Mouse (Mus musculus): ENCODE data around the gene Npdc1. TPM values are rescaled to one million over a fixed set of nuclear protein-coding genes. Genes with fewer than 3 reads are reported as not detected.

The Npdc1 gene
- polyA plus RNA-seq, 1 experiment = 79.9 TPM

DNA sequence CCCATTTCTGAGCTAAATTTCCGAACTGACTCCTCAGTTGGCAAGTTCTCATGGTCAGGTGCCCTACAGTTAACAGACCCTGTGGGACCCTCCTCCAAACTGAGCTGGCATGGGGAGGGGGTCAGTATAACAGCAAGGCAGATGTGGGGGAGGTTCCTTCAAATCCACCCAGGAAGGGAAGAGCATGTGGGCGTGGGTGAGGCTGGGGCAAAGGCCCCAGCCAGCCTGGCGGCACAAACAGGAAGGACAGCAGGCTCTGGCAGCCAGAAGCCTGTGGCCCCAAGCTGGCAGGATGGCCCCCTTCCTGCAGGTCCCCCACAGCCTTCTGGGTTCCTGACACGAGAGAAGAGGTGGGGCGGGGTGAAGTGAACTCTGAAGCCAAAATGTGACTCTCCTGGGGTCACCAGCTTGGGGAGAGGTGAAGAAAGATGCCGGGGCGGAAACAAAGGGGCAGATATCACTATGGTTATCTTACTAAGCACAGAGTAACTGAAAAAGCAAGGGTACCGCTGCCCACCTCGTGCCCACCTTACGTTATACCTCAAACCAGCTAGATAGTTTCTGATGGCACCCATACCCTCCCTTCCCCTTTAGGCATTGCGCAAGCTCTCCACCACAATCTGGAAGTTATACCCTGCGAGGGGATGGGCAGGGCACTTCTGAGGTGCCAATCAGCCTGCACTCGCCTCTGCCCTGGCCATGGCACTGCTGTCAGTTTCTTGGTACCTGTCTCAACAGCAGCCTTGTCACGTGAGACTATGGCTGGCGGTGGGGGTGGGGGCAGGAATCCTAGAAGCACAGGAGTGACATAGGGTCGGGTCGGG, 23.6 kb downstream of the Npdc1 start, which contains the start of gene Fut7:
TSS of gene Fut7 (plus strand) at position 681 of the 824 bp plus-strand sequence.
- H3K36me3 ChIP-seq (ENCODE audit: control insufficient read depth, insufficient read depth) = no peaks in the 10 kb centered on the region
- no peak within 1 kb of the TSS for H3ac ChIP-seq (ENCODE audit: control insufficient read depth, insufficient read length, low read depth)
- H3K79me2 ChIP-seq (ENCODE audit: control insufficient read depth, insufficient read depth) = no peaks in the 10 kb centered on the region
- no peaks in the 10 kb centered on the region for H3K79me3 ChIP-seq (ENCODE audit: low read depth)
- H3K4me3 ChIP-seq (ENCODE audit: insufficient read depth, poor library complexity, severe bottlenecking) = no peak within 1 kb of the TSS
- peaks cover 4% of the 10 kb centered on the region for H3K27me3 ChIP-seq (ENCODE audit: control insufficient read depth, insufficient read depth, insufficient read length)
- TF ChIP-seq USF1 (IDR thresholded peaks at IDR 0.05; ENCODE audit: low read depth) (no peak), CEBPB (IDR thresholded peaks at IDR 0.05; ENCODE audit: low read depth) (peak; percentile 85)

DNA sequence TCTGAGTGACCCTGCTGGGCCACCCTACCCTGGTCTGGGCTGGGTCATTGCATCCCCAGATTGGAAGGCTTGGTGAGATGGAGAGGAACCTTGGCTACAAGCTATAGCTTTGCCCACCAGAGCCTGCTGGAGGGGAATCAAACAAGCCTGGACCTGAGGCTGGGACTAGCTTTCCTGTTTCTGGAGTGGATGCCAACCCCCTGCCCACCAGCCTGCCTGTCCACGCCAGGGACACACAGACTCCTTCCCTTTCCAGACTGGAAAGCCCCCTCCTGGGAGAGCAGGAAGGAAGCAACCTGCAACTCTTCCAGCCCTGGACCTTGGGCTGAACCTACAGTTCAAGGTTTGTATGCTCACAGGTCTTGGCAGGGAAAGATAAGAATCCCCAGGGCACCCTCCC, 24.5 kb downstream of the Npdc1 start:
- no peak overlapping the region for H3ac ChIP-seq (ENCODE audit: control insufficient read depth, insufficient read length, low read depth)
- no peak overlapping the region for H3K4me3 ChIP-seq (ENCODE audit: insufficient read depth, poor library complexity, severe bottlenecking)
- peaks cover 4% of the 10 kb centered on the region for H3K27me3 ChIP-seq (ENCODE audit: control insufficient read depth, insufficient read depth, insufficient read length)
- TF ChIP-seq FOSL1 (IDR thresholded peaks at IDR 0.05; ENCODE audit: insufficient read depth, low read length, poor library complexity, severe bottlenecking) (no peak), CTCF (IDR thresholded peaks at IDR 0.05; ENCODE audit: control insufficient read depth, insufficient read depth, insufficient read length) (no peak), CEBPB (IDR thresholded peaks at IDR 0.05; ENCODE audit: low read depth) (no peak), MYOD1 (IDR thresholded peaks at IDR 0.05; ENCODE audit: control insufficient read depth, insufficient read length, low read depth) (no peak), MYOG (IDR thresholded peaks at IDR 0.05; ENCODE audit: control insufficient read depth, extremely low read depth, insufficient read length) (no peak), USF1 (IDR thresholded peaks at IDR 0.05; ENCODE audit: low read depth) (no peak), MAX (IDR thresholded peaks at IDR 0.05) (no peak)
- no peaks in the 10 kb centered on the region for H3K79me2 ChIP-seq (ENCODE audit: control insufficient read depth, insufficient read depth)
- no peaks in the 10 kb centered on the region for H3K79me3 ChIP-seq (ENCODE audit: low read depth)
- H3K36me3 ChIP-seq (ENCODE audit: control insufficient read depth, insufficient read depth) = no peaks in the 10 kb centered on the region

- peaks cover 10% of the 10 kb centered on the region for H3K27me3 ChIP-seq (ENCODE audit: control insufficient read depth, insufficient read depth, insufficient read length)
- no peak overlapping the region for H3K4me3 ChIP-seq (ENCODE audit: insufficient read depth, poor library complexity, severe bottlenecking)
- H3K79me2 ChIP-seq (ENCODE audit: control insufficient read depth, insufficient read depth) = no peaks in the 10 kb centered on the region
- H3K36me3 ChIP-seq (ENCODE audit: control insufficient read depth, insufficient read depth) = no peaks in the 10 kb centered on the region
- no peak overlapping the region for H3ac ChIP-seq (ENCODE audit: control insufficient read depth, insufficient read length, low read depth)
- H3K79me3 ChIP-seq (ENCODE audit: low read depth) = no peaks in the 10 kb centered on the region
- TF ChIP-seq CTCF (IDR thresholded peaks at IDR 0.05; ENCODE audit: control insufficient read depth, insufficient read depth, insufficient read length) (no peak), CEBPB (IDR thresholded peaks at IDR 0.05; ENCODE audit: low read depth) (no peak), FOSL1 (IDR thresholded peaks at IDR 0.05; ENCODE audit: insufficient read depth, low read length, poor library complexity, severe bottlenecking) (no peak), MYOD1 (IDR thresholded peaks at IDR 0.05; ENCODE audit: control insufficient read depth, insufficient read length, low read depth) (no peak), MAX (IDR thresholded peaks at IDR 0.05) (no peak), USF1 (IDR thresholded peaks at IDR 0.05; ENCODE audit: low read depth) (no peak)
Observed at GRCm38 (mm10) chr2:25425481-25425880, 26.3 kb downstream of the Npdc1 start.

DNA sequence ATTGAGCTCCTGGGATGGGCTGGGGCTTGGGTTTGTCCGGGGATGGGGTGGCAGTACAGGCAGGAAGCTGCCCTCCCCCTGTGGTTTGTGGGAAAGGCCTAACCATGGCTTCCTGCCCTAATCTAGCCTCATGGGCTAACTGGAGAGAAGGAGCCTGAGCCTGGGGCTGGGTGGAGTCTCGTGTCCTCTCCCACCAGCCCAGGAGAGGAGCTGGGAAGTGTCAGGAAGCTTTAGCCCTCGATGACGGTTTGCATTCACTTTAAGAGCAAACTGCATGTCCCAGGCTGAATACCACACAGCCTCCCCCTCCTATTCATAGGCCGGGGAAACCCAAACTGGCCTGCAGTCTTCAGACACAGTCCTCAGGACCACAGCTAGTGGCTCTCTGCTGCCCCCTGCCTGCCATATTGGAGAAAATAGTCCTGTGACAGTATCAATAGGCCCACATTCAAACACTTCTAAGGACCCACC, 27.6 kb downstream of the Npdc1 start:
- peak; percentile 74 for TF ChIP-seq CTCF (IDR thresholded peaks at IDR 0.05; ENCODE audit: control insufficient read depth, insufficient read depth, insufficient read length)
- no peak for TF ChIP-seq MYOD1 (IDR thresholded peaks at IDR 0.05; ENCODE audit: control insufficient read depth, insufficient read length, low read depth)
- no peak for TF ChIP-seq FOSL1 (IDR thresholded peaks at IDR 0.05; ENCODE audit: insufficient read depth, low read length, poor library complexity, severe bottlenecking)
- no peak for TF ChIP-seq MAX (IDR thresholded peaks at IDR 0.05)
- Histone ChIP-seq H3K79me2 (ENCODE audit: control insufficient read depth, insufficient read depth) (no peaks in the 10 kb centered on the region), H3K79me3 (ENCODE audit: low read depth) (no peaks in the 10 kb centered on the region), H3K4me3 (ENCODE audit: insufficient read depth, poor library complexity, severe bottlenecking) (no peak overlapping the region), H3K27me3 (ENCODE audit: control insufficient read depth, insufficient read depth, insufficient read length) (peaks cover 11% of the 10 kb centered on the region), H3K36me3 (ENCODE audit: control insufficient read depth, insufficient read depth) (no peaks in the 10 kb centered on the region), H3ac (ENCODE audit: control insufficient read depth, insufficient read length, low read depth) (no peak overlapping the region)

GRCm38 (mm10) chr2:25427256-25427655, 28.1 kb downstream of the Npdc1 start:
- Histone ChIP-seq H3K27me3 (ENCODE audit: control insufficient read depth, insufficient read depth, insufficient read length) (peaks cover 11% of the 10 kb centered on the region), H3K79me2 (ENCODE audit: control insufficient read depth, insufficient read depth) (no peaks in the 10 kb centered on the region), H3K36me3 (ENCODE audit: control insufficient read depth, insufficient read depth) (no peaks in the 10 kb centered on the region), H3K79me3 (ENCODE audit: low read depth) (no peaks in the 10 kb centered on the region), H3K4me3 (ENCODE audit: insufficient read depth, poor library complexity, severe bottlenecking) (no peak overlapping the region), H3ac (ENCODE audit: control insufficient read depth, insufficient read length, low read depth) (no peak overlapping the region)
- TF ChIP-seq MYOD1 (IDR thresholded peaks at IDR 0.05; ENCODE audit: control insufficient read depth, insufficient read length, low read depth) (no peak), CTCF (IDR thresholded peaks at IDR 0.05; ENCODE audit: control insufficient read depth, insufficient read depth, insufficient read length) (no peak), MYOG (IDR thresholded peaks at IDR 0.05; ENCODE audit: control insufficient read depth, extremely low read depth, insufficient read length) (no peak), MAX (IDR thresholded peaks at IDR 0.05) (no peak), USF1 (IDR thresholded peaks at IDR 0.05; ENCODE audit: low read depth) (no peak), CEBPB (IDR thresholded peaks at IDR 0.05; ENCODE audit: low read depth) (no peak), FOSL1 (IDR thresholded peaks at IDR 0.05; ENCODE audit: insufficient read depth, low read length, poor library complexity, severe bottlenecking) (no peak)

Measured in C2C12 (cell line).